Comparison of ENCODE assay signal across 13 mouse cellular contexts in genomic region chr2:33783419-33783818, GRCm38 (mm10).
DNase-seq lines count a peak whose midpoint lies in the region; ATAC-seq and TF ChIP-seq lines count a peak whose summit lies in the region.
"Had no signal": no experiment of that assay in that cellular context is flagged by ENCODE, and none has a peak within 500 bp of the region (broad histone marks: within the 10 kb centered on the region; RNA-seq: fewer than 3 reads in every experiment).

No protein-coding gene starts in this region.

- H3K9me3 ChIP-seq in midbrain, embryonic 13.5 days = peaks cover 7% of the 10 kb centered on the region
- H3K9me3 ChIP-seq in midbrain, postnatal 0 days (ENCODE audit: low read length) = no peaks in the 10 kb centered on the region
- H3K9me3 ChIP-seq in embryonic facial prominence, embryonic 15.5 days (replicated peaks) = peaks cover 8% of the 10 kb centered on the region

- no peak for ATAC-seq in midbrain, embryonic 13.5 days
- ATAC-seq in midbrain, postnatal 0 days (ENCODE audit: low FRiP score) = no peak
- no peak for ATAC-seq in embryonic facial prominence, embryonic 15.5 days (ENCODE audit: insufficient number of reproducible peaks, low FRiP score, low TSS enrichment, low read depth)
- no peak for ATAC-seq in megakaryocyte progenitor cell, adult 5-6 weeks (replicated peaks; ENCODE audit: poor library complexity)

- no peaks in the 10 kb centered on the region for H3K27me3 ChIP-seq in midbrain, embryonic 13.5 days
- no peaks in the 10 kb centered on the region for H3K27me3 ChIP-seq in midbrain, postnatal 0 days (ENCODE audit: insufficient read depth, low read length)
- no peaks in the 10 kb centered on the region for H3K27me3 ChIP-seq in embryonic facial prominence, embryonic 15.5 days

- peaks cover 52% of the 10 kb centered on the region for H3K4me1 ChIP-seq in midbrain, embryonic 13.5 days (replicated peaks)
- peaks cover 12% of the 10 kb centered on the region; the same call in 1 of the 2 replicates for H3K4me1 ChIP-seq in midbrain, postnatal 0 days (ENCODE audit: insufficient read depth, low read length)
- H3K4me1 ChIP-seq in embryonic facial prominence, embryonic 15.5 days = peaks cover 17% of the 10 kb centered on the region

- H3K4me3 ChIP-seq in midbrain, embryonic 13.5 days (replicated peaks) = no peak overlapping the region
- no peak overlapping the region for H3K4me3 ChIP-seq in midbrain, postnatal 0 days (ENCODE audit: low read depth, low read length)
- no peak overlapping the region for H3K4me3 ChIP-seq in embryonic facial prominence, embryonic 15.5 days (replicated peaks)
- H3K4me3 ChIP-seq: erythroblast, embryonic 14.5 days; myocyte had no signal

- no peak for TF ChIP-seq CTCF in midbrain, postnatal 0 days (IDR thresholded peaks at IDR 0.05)

- WGBS in midbrain, embryonic 13.5 days = 89% methylated on average over 7 of the region's 7 CpGs
- 91% methylated on average over 7 of the region's 7 CpGs for WGBS in midbrain, postnatal 0 days
- 83% methylated on average over 7 of the region's 7 CpGs for WGBS in embryonic facial prominence, embryonic 15.5 days

- peaks cover 22% of the 10 kb centered on the region for H3K36me3 ChIP-seq in midbrain, embryonic 13.5 days
- H3K36me3 ChIP-seq in midbrain, postnatal 0 days (ENCODE audit: insufficient read depth, low read length) = no peaks in the 10 kb centered on the region
- peaks cover 14% of the 10 kb centered on the region for H3K36me3 ChIP-seq in embryonic facial prominence, embryonic 15.5 days

- DNase-seq in heart, adult 18-20 months = peak; percentile 31 to 54
- no peak for DNase-seq in heart, postnatal 4 days
- DNase-seq in midbrain, postnatal 0 days (ENCODE audit: low spot score) = no peak
- DNase-seq in skeletal muscle tissue, adult 2 months (ENCODE audit: low read depth, low spot score) = peak; percentile 16
- DNase-seq in layer of hippocampus, postnatal 36 days = no peak
- DNase-seq: kidney, adult 9 months; lung, adult 2 months; thymus, postnatal 14 days had no signal

- no peak overlapping the region for H3K9ac ChIP-seq in midbrain, embryonic 13.5 days (replicated peaks)
- H3K9ac ChIP-seq in midbrain, postnatal 0 days (replicated peaks; ENCODE audit: low read length, poor library complexity, severe bottlenecking) = no peak overlapping the region
- H3K9ac ChIP-seq in embryonic facial prominence, embryonic 15.5 days = no peak overlapping the region

- peak overlapping the region; percentile 47; the same call in 1 of the 2 replicates for H3K27ac ChIP-seq in midbrain, embryonic 13.5 days
- no peak overlapping the region for H3K27ac ChIP-seq in midbrain, postnatal 0 days (ENCODE audit: low read depth, low read length)
- peak overlapping the region; percentile 63 for H3K27ac ChIP-seq in embryonic facial prominence, embryonic 15.5 days (replicated peaks)

- H3K4me2 ChIP-seq in midbrain, embryonic 13.5 days (replicated peaks) = no peak overlapping the region
- H3K4me2 ChIP-seq in midbrain, postnatal 0 days (ENCODE audit: low read depth, low read length, poor library complexity, severe bottlenecking) = no peak overlapping the region
- no peak overlapping the region for H3K4me2 ChIP-seq in embryonic facial prominence, embryonic 15.5 days (replicated peaks)

Comparison
In these comparisons a context has a peak if more than half of its experiments do, and no peak if none do; other contexts are left out.
1. DNase-seq: peak in heart, adult 18-20 months (2 of 2) and skeletal muscle tissue, adult 2 months (single experiment); none in heart, postnatal 4 days (single experiment), midbrain, postnatal 0 days (single experiment) and layer of hippocampus, postnatal 36 days (0 of 2).